Mouse (Mus musculus) gastrocnemius, postnatal 4 days (tissue): ENCODE results near the gene Ugt1a1. TPM values are rescaled to one million over a fixed set of nuclear protein-coding genes. Genes with fewer than 3 reads are reported as not detected.

Experiments used
- DNase-seq, 2 experiments: peaks; one replicate each; pipeline ENCODE4 v3.0.0; 2021 to 2022; ENCODE audit warnings: low spot score in 2 of 2, mixed read lengths in 2 of 2
- total RNA-seq, 2 experiments: library from RNA; stranded (reverse); gene quantifications; 2 replicates each; pipeline ENCODE4 v1.2.3; 2021

Ugt1a1 gene
- total RNA-seq, 2 experiments from 2014 or later, result 0.12 to 1.3 TPM

- no peak for DNase-seq
Measured at GRCm38 (mm10) chr1:88256886-88257663, 45.3 kb downstream of the Ugt1a1 start.

- peak in 1 of 2 experiments; percentile 51 for DNase-seq
Measured at GRCm38 (mm10) chr1:88257681-88258080, 45.9 kb downstream of the Ugt1a1 start.

GRCm38 (mm10) chr1:88258361-88258760 lies 46.6 kb downstream of the Ugt1a1 start:
- DNase-seq, result no peak

- DNase-seq, result no peak
Measured at GRCm38 (mm10) chr1:88258881-88259642, 47.3 kb downstream of the Ugt1a1 start.

- no peak for DNase-seq
Measured at GRCm38 (mm10) chr1:88259643-88260024, 47.9 kb downstream of the Ugt1a1 start.

- peak; percentile 70 to 72 for DNase-seq
Measured at GRCm38 (mm10) chr1:88260114-88260513, 48.4 kb downstream of the Ugt1a1 start.

GRCm38 (mm10) chr1:88260604-88261377 lies 49.0 kb downstream of the Ugt1a1 start:
- no peak for DNase-seq

GRCm38 (mm10) chr1:88261706-88262105 lies 49.9 kb downstream of the Ugt1a1 start:
- peak in 1 of 2 experiments; percentile 63 for DNase-seq

GRCm38 (mm10) chr1:88262255-88262654 lies 50.5 kb downstream of the Ugt1a1 start:
- DNase-seq, result peak in 1 of 2 experiments; percentile 72

GRCm38 (mm10) chr1:88262961-88263360 lies 51.2 kb downstream of the Ugt1a1 start:
- DNase-seq, result peak in 1 of 2 experiments; percentile 52

GRCm38 (mm10) chr1:88263778-88264177 lies 52.0 kb downstream of the Ugt1a1 start:
- DNase-seq, result no peak

GRCm38 (mm10) chr1:88264237-88264868 lies 52.6 kb downstream of the Ugt1a1 start:
- no peak for DNase-seq

- peak in 1 of 2 experiments; percentile 53 for DNase-seq
Measured at GRCm38 (mm10) chr1:88264869-88265240, 53.1 kb downstream of the Ugt1a1 start.

GRCm38 (mm10) chr1:88266123-88266522 lies 54.4 kb downstream of the Ugt1a1 start:
- DNase-seq, result no peak

- DNase-seq, result no peak
Measured at GRCm38 (mm10) chr1:88267489-88267888, 55.7 kb downstream of the Ugt1a1 start.

GRCm38 (mm10) chr1:88268070-88268469 lies 56.3 kb downstream of the Ugt1a1 start:
- no peak for DNase-seq

Other genes with a start within 250 kb of the Ugt1a1 start
- gene Usp40, start 203.4 kb upstream of the Ugt1a1 start, total RNA-seq, result 10 to 100 TPM; 22.8 to 26.0 TPM
- not detected for gene Ugt1a10, start 156.6 kb upstream of the Ugt1a1 start, total RNA-seq
- gene Ugt1a9, start 141.2 kb upstream of the Ugt1a1 start, total RNA-seq, result not detected
- not detected for gene Ugt1a8, start 124.1 kb upstream of the Ugt1a1 start, total RNA-seq
- 1 to 10 TPM; 2.4 to 3.0 TPM for gene Ugt1a7c, start 116.9 kb upstream of the Ugt1a1 start, total RNA-seq
- 1 to 10 TPM in 1 of 2 experiments, under 1 TPM in 1; 0.81 to 1.5 TPM for gene Ugt1a6b, start 108.7 kb upstream of the Ugt1a1 start, total RNA-seq
- gene Ugt1a6a, start 77.2 kb upstream of the Ugt1a1 start, total RNA-seq, result 1 to 10 TPM; 1.9 to 2.0 TPM
- gene Ugt1a5, start 45.9 kb upstream of the Ugt1a1 start, total RNA-seq, result under 1 TPM in 1 of 2 experiments, not detected in 1; 0.27 TPM
- gene Ugt1a2, start 11.4 kb upstream of the Ugt1a1 start, total RNA-seq, result not detected
- 1 to 10 TPM; 3.8 to 4.9 TPM for gene Dnajb3, start 6.2 kb upstream of the Ugt1a1 start, total RNA-seq
- under 1 TPM in 1 of 2 experiments, not detected in 1; 0.13 TPM for gene Mroh2a, start 15.0 kb downstream of the Ugt1a1 start, total RNA-seq
- gene Hjurp, start 65.7 kb downstream of the Ugt1a1 start, total RNA-seq, result 10 to 100 TPM; 80.5 to 88.1 TPM
- not detected for gene Trpm8, start 65.7 kb downstream of the Ugt1a1 start, total RNA-seq
- under 1 TPM in 1 of 2 experiments, not detected in 1; 0.86 TPM for gene Spp2, start 195.0 kb downstream of the Ugt1a1 start, total RNA-seq